Mouse (Mus musculus): ENCODE data around the gene Fcrl6.

DNA sequence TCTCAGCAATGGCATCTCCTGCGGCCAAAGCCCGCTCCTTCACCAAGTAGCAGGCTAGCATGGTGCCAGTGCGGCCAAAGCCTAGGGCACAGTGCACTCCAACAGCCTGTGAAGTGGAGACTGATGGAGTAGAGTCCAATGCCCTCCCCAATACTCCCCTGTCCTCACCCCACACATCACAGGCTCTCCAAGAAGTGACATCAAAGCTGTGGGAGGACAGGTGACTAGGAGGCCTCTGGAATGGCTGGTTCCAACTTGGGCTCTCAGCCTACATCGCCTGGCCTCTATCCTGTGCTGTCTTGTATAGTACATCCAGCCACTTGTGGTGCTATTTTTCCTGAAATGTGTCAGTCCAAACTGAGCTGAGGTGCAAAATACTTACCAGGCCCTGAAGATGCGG, 29.4 kb upstream of the Fcrl6 start:
- TF ChIP-seq POLR2A (IDR thresholded peaks at IDR 0.05; ENCODE audit: low read depth, low read length) (no peak), CTCF (conservative IDR thresholded peaks at IDR 0.05; ENCODE audit: insufficient read depth, insufficient read length, low read depth, low read length) (no peak)

Measured in kidney, adult 2 months (tissue).